Mouse (Mus musculus): ENCODE results near the gene Sgsm1. TPM values are rescaled to one million over a fixed set of nuclear protein-coding genes. Genes with fewer than 3 reads are reported as not detected.

The Sgsm1 gene
- polyA plus RNA-seq, 1 experiment from 2014 or later = 15.7 TPM

DNA sequence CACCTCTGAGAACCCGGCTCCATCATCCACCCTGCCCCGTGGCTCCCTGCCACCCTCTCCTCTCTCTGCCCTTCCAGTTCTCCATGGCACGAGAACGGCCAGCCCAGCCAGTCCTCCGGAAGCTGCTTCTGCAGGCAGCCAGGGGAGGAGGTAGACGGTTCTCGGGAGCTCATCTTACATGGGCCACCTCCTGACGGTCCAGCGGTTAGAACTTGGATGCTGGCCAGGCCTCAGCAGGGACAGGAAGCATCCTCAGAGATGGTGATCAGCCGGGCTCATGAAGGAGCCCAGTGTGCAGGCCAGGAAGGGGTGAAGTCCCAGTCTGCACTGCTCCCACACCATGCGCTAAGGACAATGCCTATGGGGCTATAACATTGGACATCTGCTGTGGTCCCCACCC lies 96.1 kb downstream of the Sgsm1 start:
- Histone ChIP-seq H3K27me3 (ENCODE audit: control insufficient read depth, insufficient read depth, low read length) (no peaks in the 10 kb centered on the region), H3K4me1 (replicated peaks; ENCODE audit: control insufficient read depth, insufficient read depth, low read length) (no peaks in the 10 kb centered on the region), H3K4me2 (ENCODE audit: low read depth, low read length, severe bottlenecking) (no peak overlapping the region), H3K9ac (ENCODE audit: low read length) (no peak overlapping the region), H3K9me3 (ENCODE audit: control insufficient read depth, low read length) (no peaks in the 10 kb centered on the region), H3K4me3 (ENCODE audit: low read depth, low read length) (no peak overlapping the region), H3K27ac (ENCODE audit: low read depth, low read length) (no peak overlapping the region), H3K36me3 (ENCODE audit: control insufficient read depth, insufficient read depth, low read length) (no peaks in the 10 kb centered on the region)
- 79% methylated on average over 11 of the region's 11 CpGs for WGBS
- no peak for DNase-seq (ENCODE audit: low spot score)
- no peak for ATAC-seq (replicated peaks; ENCODE audit: low FRiP score)

DNA sequence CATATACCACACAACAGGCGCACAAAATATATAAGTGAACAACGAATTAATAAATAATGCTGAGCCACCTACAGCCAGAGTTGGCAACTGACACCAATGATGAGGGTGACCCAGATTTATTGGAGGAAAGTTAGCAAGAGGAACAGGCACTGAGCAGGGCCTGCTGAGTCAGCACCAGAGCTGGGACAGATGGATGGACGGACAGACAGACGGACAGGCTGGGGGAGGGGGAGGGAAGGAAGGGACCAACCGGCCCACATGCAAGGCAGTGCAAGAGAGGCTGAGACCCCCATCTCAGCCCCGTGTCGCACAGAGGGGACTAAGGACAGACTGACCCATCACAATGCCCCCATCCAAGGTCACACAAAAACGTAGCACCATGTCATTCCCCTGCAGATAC lies 96.5 kb downstream of the Sgsm1 start:
- no peak for DNase-seq (ENCODE audit: low spot score)
- Histone ChIP-seq H3K4me3 (ENCODE audit: low read depth, low read length) (no peak overlapping the region), H3K4me1 (replicated peaks; ENCODE audit: control insufficient read depth, insufficient read depth, low read length) (no peaks in the 10 kb centered on the region), H3K9me3 (ENCODE audit: control insufficient read depth, low read length) (no peaks in the 10 kb centered on the region), H3K36me3 (ENCODE audit: control insufficient read depth, insufficient read depth, low read length) (no peaks in the 10 kb centered on the region), H3K27me3 (ENCODE audit: control insufficient read depth, insufficient read depth, low read length) (no peaks in the 10 kb centered on the region), H3K27ac (ENCODE audit: low read depth, low read length) (no peak overlapping the region), H3K9ac (ENCODE audit: low read length) (no peak overlapping the region), H3K4me2 (ENCODE audit: low read depth, low read length, severe bottlenecking) (no peak overlapping the region)
- WGBS = 89% methylated on average over 8 of the region's 8 CpGs
- ATAC-seq (replicated peaks; ENCODE audit: low FRiP score) = no peak

DNA sequence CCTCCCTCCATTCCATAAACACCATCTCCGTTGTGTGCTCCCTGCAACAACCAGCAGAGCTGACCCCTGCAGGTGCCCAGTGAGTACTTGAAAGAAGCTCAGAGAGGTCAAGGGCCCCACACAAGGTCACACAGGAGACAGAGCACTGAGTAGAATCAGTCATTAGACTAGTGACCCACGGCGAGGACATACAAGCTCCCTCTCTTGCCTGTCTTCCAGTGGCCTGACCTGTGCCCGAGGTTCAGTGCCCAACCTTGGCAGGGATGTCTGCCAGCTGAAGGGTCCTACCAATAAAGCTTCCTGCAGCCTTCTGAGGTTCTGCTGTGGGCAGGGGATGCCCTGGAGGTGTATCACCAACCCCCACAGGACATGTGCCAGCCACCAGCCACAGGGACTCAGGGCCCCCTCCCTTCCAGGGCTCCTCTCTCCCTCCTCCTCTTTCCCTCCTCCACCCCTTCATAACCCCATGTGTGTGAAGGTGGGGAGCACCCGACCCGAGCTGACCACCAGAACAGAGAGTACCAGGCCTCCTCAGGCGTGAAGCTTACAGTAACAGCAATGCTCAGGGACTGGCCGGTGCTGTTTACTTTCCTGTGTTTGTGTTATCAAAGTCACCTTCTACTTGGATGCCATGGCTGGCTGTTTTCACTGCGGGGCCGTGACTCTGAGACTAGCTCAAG lies 98.3 kb downstream of the Sgsm1 start:
- H3K27me3 ChIP-seq (ENCODE audit: control insufficient read depth, insufficient read depth, low read length) = no peaks in the 10 kb centered on the region
- no peaks in the 10 kb centered on the region for H3K4me1 ChIP-seq (replicated peaks; ENCODE audit: control insufficient read depth, insufficient read depth, low read length)
- H3K36me3 ChIP-seq (ENCODE audit: control insufficient read depth, insufficient read depth, low read length) = no peaks in the 10 kb centered on the region
- H3K9me3 ChIP-seq (ENCODE audit: control insufficient read depth, low read length) = no peaks in the 10 kb centered on the region
- no peak overlapping the region for H3K27ac ChIP-seq (ENCODE audit: low read depth, low read length)
- H3K4me3 ChIP-seq (ENCODE audit: low read depth, low read length) = no peak overlapping the region
- DNase-seq (ENCODE audit: low spot score) (no peak), ATAC-seq (replicated peaks; ENCODE audit: low FRiP score) (no peak)
- H3K9ac ChIP-seq (ENCODE audit: low read length) = no peak overlapping the region
- 82% methylated on average over 10 of the region's 10 CpGs for WGBS
- no peak overlapping the region for H3K4me2 ChIP-seq (ENCODE audit: low read depth, low read length, severe bottlenecking)

DNA sequence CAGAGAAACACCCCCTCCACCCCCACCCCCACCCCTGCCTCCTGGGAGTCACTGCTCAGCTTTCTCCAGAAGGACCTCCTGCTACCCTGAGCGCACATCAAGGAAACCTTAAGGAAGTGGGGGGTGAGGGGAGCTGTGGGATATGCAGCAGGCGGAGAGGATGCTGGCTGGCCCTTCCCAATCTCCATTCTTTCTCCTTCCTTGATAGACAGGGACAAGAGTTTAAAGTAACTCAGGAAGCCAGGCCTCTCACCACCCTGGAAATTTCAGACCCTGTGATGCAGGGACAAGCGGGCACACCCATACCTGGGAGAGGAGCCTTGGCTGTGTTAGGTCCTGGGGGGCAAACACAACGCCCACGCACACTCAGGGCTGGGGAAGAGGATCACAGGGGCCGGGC lies 100.3 kb downstream of the Sgsm1 start:
- WGBS = 81% methylated on average over 6 of the region's 6 CpGs
- DNase-seq (ENCODE audit: low spot score) (no peak), ATAC-seq (replicated peaks; ENCODE audit: low FRiP score) (no peak)
- Histone ChIP-seq H3K9me3 (ENCODE audit: control insufficient read depth, low read length) (no peaks in the 10 kb centered on the region), H3K4me3 (ENCODE audit: low read depth, low read length) (no peak overlapping the region), H3K27ac (ENCODE audit: low read depth, low read length) (no peak overlapping the region; the same call in 1 of the 2 replicates), H3K9ac (ENCODE audit: low read length) (no peak overlapping the region), H3K27me3 (ENCODE audit: control insufficient read depth, insufficient read depth, low read length) (no peaks in the 10 kb centered on the region), H3K36me3 (ENCODE audit: control insufficient read depth, insufficient read depth, low read length) (no peaks in the 10 kb centered on the region), H3K4me2 (ENCODE audit: low read depth, low read length, severe bottlenecking) (no peak overlapping the region), H3K4me1 (replicated peaks; ENCODE audit: control insufficient read depth, insufficient read depth, low read length) (no peaks in the 10 kb centered on the region)

DNA sequence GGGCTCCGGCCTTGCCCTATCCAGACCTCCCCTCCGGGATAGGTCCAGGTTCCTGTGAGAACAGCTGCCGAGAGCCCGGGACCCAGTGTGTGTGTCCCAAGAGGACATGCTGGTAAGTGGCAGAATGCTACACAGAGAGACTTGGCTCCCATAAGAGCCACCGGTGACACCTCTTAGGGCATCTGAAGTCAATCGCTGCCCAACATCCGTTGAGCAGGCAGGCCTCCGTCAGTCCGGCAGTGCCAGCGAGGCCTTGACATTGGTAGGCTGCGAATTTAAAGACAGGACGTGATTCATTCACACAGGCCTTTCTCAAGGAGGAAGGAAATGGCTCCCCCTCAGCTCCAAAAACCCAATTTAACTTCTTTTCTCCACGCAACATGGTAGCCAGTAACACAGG lies 100.7 kb downstream of the Sgsm1 start:
- Histone ChIP-seq H3K27ac (ENCODE audit: low read depth, low read length) (no peak overlapping the region), H3K9me3 (ENCODE audit: control insufficient read depth, low read length) (no peaks in the 10 kb centered on the region), H3K27me3 (ENCODE audit: control insufficient read depth, insufficient read depth, low read length) (no peaks in the 10 kb centered on the region), H3K36me3 (ENCODE audit: control insufficient read depth, insufficient read depth, low read length) (no peaks in the 10 kb centered on the region), H3K4me2 (ENCODE audit: low read depth, low read length, severe bottlenecking) (no peak overlapping the region), H3K4me3 (ENCODE audit: low read depth, low read length) (no peak overlapping the region), H3K9ac (ENCODE audit: low read length) (no peak overlapping the region), H3K4me1 (replicated peaks; ENCODE audit: control insufficient read depth, insufficient read depth, low read length) (no peaks in the 10 kb centered on the region)
- 92% methylated on average over 13 of the region's 13 CpGs for WGBS
- DNase-seq (ENCODE audit: low spot score) (no peak), ATAC-seq (replicated peaks; ENCODE audit: low FRiP score) (no peak)

DNA sequence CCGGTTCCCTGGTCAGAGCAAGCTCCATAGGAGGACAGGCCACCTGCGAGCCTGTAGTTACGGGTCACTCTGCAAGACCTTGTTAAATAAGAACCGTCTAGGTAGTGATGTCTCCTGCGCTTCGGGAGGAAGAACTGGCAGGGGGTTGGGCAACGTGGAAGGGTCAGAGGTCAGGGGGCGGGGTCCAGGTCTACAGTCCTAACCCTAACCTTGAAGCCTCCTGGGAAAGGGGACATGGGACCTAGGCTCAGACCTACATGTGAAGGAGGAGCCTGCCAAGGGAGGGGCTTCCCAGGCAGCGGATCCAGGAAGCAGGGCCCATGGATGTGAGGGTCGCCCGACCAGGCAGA lies 101.2 kb downstream of the Sgsm1 start:
- H3K9me3 ChIP-seq (ENCODE audit: control insufficient read depth, low read length) = no peaks in the 10 kb centered on the region
- no peak overlapping the region for H3K27ac ChIP-seq (ENCODE audit: low read depth, low read length)
- H3K36me3 ChIP-seq (ENCODE audit: control insufficient read depth, insufficient read depth, low read length) = no peaks in the 10 kb centered on the region
- ATAC-seq (replicated peaks; ENCODE audit: low FRiP score) (no peak; the same call in 1 of the 2 replicates), DNase-seq (ENCODE audit: low spot score) (no peak)
- no peaks in the 10 kb centered on the region for H3K27me3 ChIP-seq (ENCODE audit: control insufficient read depth, insufficient read depth, low read length)
- no peak overlapping the region for H3K4me3 ChIP-seq (ENCODE audit: low read depth, low read length)
- no peaks in the 10 kb centered on the region for H3K4me1 ChIP-seq (replicated peaks; ENCODE audit: control insufficient read depth, insufficient read depth, low read length)
- H3K4me2 ChIP-seq (ENCODE audit: low read depth, low read length, severe bottlenecking) = no peak overlapping the region
- H3K9ac ChIP-seq (ENCODE audit: low read length) = no peak overlapping the region
- WGBS = 57% methylated on average over 11 of the region's 11 CpGs

DNA sequence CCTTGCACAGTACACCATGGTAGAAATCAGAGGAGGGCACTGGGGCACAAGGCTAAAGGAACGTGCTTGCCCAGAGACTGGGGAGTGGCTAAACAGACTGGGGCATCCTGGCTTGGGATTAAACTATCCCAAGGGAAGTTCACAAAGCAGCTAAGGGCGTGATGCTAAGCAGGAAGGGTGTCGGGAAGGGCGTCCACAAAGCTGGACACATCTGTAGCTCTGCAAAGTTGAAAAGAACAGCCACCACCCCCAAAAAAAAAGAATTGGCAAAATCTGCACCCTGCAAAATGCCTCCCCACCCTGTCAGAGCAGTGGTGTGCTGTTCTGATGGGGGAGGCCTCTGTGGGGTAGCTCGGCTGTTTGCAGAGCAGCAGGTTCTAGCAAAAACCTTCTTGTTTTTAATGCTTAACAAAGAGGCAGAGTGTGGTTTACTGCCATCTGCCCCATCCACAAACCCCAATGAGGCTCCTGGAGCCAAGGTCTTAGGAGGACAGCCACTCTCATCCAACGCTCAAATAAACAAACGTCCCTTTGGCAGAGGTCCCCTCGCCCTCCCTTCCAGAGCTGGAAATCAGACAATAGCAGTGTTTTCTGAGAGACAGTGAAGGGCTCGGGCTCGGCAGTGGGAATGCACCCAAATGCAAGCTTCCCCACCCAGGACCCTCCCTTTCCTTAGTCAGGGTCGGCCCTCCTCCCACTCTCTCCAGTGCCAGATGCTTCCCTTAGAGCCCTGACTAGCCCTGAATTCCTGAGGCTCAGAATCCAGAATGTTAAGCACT lies 101.8 kb downstream of the Sgsm1 start:
- Histone ChIP-seq H3K27ac (ENCODE audit: low read depth, low read length) (no peak overlapping the region), H3K4me3 (ENCODE audit: low read depth, low read length) (no peak overlapping the region), H3K4me2 (ENCODE audit: low read depth, low read length, severe bottlenecking) (no peak overlapping the region), H3K9me3 (ENCODE audit: control insufficient read depth, low read length) (no peaks in the 10 kb centered on the region), H3K9ac (ENCODE audit: low read length) (no peak overlapping the region), H3K4me1 (replicated peaks; ENCODE audit: control insufficient read depth, insufficient read depth, low read length) (no peaks in the 10 kb centered on the region), H3K36me3 (ENCODE audit: control insufficient read depth, insufficient read depth, low read length) (no peaks in the 10 kb centered on the region), H3K27me3 (ENCODE audit: control insufficient read depth, insufficient read depth, low read length) (no peaks in the 10 kb centered on the region)
- 64% methylated on average over 11 of the region's 11 CpGs for WGBS
- ATAC-seq (replicated peaks; ENCODE audit: low FRiP score) (no peak), DNase-seq (ENCODE audit: low spot score) (no peak)

DNA sequence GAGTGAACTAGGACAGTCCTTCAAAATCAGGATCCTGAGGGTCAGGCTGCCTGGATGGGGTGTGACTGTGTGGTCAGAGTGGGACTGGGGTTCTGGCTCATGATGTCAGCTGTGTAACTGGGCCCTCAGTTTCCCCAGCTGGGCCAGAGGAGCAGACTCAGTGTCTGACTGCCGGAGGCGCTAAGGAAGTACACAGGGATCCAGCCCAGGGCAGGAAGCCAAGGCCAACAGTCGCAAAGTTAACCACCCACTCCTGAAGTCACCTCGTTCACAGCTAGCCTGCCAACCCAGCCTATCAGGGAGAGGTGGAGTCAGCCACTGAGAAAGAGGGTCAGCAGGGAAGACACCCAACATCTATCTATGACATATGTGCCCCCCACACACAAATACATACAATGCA lies 102.5 kb downstream of the Sgsm1 start:
- Histone ChIP-seq H3K4me1 (replicated peaks; ENCODE audit: control insufficient read depth, insufficient read depth, low read length) (no peaks in the 10 kb centered on the region), H3K9ac (ENCODE audit: low read length) (no peak overlapping the region), H3K27ac (ENCODE audit: low read depth, low read length) (no peak overlapping the region), H3K4me2 (ENCODE audit: low read depth, low read length, severe bottlenecking) (no peak overlapping the region), H3K27me3 (ENCODE audit: control insufficient read depth, insufficient read depth, low read length) (no peaks in the 10 kb centered on the region), H3K9me3 (ENCODE audit: control insufficient read depth, low read length) (no peaks in the 10 kb centered on the region), H3K4me3 (ENCODE audit: low read depth, low read length) (no peak overlapping the region), H3K36me3 (ENCODE audit: control insufficient read depth, insufficient read depth, low read length) (no peaks in the 10 kb centered on the region)
- ATAC-seq (replicated peaks; ENCODE audit: low FRiP score) = no peak
- 85% methylated on average over 4 of the region's 4 CpGs for WGBS
- DNase-seq (ENCODE audit: low spot score) = no peak

Data from forebrain, embryonic 11.5 days (tissue).